Mouse (Mus musculus): ENCODE measurements around the gene Hspb6.
A peak's percentile ranks its signal among the peaks of the same experiment; 100 is the strongest.

Gene Hspb6

DNA sequence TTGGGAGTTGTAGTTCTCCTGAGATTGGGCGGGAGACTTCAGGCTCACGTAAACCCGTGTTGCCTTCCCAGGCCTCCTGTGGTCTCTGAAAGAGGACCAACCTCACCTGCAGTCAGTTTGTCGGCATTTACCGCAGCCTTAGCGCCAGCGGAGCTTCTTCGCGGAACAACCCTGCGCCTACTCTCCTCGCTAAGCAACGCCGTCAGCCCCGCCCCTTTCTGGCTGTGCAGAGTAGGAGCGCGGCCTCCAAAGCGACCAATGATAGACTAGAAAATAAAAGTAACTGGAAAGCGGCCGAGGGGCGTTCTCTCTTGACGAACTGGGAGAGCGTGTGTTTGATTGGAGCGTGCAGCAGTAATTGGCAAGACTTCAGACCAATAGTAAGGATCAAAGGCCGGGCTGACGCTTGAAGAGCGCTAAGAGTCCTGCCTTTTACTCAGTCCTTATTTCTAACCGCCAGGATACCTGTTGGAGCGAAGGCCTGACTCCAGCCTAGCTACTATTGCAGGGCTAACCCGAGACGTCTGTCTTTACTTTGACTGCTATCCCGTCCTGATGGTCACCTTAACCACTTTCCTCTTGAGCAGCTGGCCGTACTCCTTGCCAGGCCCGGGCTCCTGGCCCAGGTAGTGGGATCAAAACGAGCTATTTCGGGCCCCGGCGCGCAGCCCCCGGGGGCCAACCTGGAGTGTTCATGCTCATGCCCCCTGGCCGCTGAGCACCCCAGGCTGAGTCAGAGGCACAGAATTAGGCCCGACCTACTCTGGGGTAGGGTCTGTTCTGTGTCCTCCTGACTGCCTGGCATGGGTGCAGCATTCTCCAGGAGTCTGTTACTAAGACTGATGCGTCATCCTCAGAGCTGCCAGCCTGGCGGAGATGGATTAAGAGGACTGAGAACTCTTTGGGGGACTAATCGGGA is at the start of gene Hspb6, which contains the start of gene Proser3:
TSS of gene Hspb6 (plus strand) at position 77 of the 919 bp plus-strand sequence.
TSS of gene Proser3 (minus strand) at position 198 of the 919 bp plus-strand sequence.
- peak; percentile 96 for DNase-seq

DNA sequence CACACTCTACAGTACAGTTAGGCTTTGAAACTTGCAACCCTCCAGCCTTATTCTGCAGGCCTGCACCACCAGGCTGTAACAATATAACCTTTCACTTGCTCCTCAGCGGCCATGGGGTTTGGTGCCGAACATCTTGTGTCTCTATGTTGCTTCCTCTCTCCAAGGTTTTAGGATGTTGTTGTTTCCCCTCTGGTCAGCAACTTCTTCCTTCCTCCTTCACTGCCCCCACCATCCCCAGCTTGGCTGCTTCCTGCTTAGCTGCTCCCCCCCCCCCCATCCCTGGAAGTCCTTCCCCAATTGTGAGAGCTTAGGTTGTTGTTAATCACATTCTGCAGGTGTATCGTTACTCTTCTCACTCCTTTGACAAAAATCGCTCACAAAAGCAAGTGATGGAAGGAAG is 43.9 kb upstream of the Hspb6 start:
- no peak for DNase-seq

DNA sequence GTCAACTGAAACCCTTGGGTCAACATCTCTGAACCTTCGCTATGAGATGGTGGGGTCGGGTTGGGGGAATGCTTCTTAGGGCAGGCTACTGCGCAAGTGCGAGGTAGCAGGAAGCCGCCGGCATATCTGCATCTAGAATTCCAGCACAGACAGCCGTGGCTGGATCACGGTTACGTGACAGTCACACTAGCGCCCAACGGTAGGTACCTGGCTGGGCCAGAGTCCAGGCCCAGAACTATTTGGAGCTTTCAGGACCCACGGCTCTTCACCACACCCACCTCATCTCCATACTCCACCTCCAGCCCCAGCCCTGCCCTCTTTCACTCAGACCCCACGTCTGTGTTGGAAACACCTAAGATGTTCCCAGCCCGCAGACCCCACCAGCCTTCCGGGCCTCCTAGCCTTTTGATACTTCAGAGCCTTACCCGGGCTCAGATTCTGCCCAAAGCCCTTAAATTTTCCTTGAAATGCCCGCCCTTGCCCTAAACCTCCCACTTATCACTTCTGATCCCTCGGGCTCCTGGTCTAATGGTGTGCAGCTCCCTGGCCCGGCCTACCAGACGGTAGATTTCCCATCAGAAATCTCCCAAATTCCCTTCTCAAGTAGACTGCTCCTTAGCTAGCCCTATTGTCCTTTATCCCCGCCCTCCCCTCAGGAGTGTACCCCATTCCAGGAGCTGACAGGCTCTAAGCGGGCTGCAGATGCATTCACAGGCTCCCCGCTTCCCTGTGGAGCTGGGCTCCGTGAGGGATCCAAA is 36.8 kb upstream of the Hspb6 start:
- DNase-seq, result no peak

DNA sequence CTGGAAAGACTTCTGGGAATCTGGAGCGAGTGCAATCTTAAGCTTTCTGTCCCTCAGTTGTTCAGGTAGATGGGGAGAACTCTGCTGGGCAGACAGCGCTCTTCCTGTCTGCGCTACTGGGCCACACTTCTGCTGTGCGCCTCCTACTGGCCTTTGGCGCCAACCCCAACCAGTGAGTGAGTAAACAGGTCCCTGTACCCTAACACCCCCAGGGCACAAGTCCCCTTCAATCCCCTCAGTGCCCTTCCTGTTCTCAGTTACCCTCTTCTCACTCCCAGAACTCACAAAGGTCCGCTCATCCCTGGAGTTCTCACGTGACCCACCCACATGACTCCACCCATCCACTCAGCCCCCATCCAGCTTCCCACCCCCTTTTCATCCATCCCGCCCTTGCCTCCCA is 33.7 kb upstream of the Hspb6 start:
- DNase-seq, result no peak

DNA sequence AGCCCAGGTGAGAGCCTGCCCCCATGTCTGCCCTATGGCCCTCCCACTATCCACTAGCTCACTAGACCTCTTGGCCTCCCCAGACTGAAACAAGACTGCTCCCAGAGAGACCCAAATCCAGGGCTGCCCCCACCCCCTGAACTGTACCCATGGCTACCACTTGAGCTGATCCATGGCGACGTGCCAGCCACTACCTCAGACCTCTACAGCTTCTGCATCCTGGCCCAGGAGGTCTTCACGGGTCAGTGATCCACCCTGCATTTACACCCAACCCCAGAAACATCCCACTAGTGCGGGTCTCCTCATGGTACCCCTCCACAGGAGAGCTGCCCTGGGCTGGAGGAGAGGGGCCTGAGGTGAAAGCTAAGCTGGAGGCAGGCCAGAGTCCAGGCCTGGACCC is 31.6 kb upstream of the Hspb6 start:
- no peak for DNase-seq

DNA sequence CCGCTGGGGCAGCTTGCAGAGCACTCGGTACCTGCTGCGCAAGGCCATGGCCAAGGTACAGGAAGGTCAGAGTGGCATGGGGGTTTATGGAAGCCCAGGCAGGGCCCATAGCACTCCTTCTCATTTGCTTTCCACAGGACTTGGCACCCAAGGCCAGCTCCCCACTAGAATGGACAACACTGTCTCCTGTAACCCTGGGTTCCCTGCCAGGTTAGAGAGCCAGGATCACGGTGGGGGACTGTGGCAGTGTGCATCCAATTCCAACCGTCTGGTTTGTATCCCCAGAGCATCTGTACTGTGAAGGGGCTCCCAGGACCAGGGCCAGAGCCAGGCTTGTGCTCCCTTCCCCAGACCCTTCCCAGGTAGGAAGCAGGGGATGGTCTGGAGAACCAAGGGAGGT is 31.1 kb upstream of the Hspb6 start:
- DNase-seq, result no peak

DNA sequence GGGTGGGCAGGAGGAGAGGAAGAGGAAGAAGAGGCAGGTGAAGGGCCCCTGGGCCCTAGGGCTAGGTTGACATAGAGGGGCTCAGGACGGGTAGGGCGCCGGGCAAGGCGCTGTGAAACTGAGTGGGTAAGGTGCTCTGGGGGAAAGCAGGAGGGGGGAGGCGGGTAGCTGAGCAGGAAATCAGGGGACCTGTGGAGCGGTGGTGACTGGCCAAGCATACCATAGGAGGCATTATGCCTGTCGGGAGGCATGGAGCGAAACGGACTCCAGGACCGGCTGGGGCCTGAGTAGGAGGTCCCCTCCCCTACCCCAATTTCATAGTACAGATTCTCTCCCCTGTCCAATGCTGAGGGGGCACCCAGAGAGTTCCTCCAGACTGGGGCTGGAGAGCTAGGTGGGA is 29.1 kb upstream of the Hspb6 start:
- no peak for DNase-seq

DNA sequence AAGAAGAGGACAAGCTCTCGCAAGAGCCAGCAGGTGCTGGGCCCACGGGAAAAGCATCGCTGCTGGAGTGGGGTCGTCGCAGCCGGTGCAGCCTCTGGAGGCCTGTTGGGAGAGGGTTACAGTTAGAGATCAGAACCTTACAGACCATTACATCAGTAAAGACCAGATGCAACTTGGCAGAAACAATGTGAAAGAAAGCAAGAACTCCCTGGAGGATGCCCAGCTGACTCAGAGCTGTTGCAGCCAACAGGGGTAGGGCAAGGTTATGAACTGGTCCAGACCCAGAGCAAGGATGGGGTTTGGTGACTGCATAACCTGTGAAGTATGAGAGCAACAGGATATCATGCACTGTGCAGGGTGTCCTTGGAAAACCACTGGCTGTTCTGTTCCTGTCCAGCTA is 27.5 kb upstream of the Hspb6 start:
- DNase-seq, result no peak

DNA sequence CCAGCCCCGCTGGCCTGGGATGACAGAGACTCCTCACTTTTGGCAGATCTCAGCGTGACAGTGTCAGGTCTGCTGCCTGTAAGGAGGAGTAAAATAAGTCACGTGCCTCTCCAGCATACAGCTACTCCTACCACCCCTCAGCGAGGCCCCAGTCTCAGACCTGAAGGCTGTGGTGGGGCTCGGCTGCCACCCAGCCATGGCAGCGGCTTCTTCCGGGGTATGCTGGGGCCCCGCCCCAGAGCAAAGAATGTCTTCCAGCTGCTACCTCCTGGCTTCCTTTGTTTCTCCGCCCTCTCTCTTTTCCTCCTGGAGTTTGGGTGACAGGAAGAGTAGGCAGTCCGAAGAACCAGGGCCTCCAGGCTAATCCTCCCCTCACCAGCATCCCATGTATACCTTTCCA is 26.0 kb upstream of the Hspb6 start:
- no peak for DNase-seq

DNA sequence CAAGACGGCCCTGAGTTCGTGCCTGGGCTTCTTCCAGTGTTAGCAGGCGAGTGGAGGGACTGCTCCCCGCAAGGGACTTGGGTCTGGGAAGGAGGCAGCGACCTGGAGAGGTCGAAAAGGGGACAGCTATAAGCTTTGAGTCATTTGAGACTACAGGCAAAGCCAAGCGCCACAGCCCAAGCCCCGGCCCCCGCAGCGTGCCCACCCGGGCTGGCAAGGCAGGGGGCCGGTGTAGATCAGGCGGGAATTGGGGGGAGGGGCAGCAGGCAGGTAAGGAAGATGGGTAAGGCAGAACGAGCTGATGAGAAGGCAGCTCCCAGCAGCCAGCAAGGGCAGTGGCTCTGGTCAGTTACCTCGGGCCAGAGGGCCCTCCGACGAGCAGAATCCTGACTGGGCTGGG is 25.6 kb upstream of the Hspb6 start:
- DNase-seq, result no peak

DNA sequence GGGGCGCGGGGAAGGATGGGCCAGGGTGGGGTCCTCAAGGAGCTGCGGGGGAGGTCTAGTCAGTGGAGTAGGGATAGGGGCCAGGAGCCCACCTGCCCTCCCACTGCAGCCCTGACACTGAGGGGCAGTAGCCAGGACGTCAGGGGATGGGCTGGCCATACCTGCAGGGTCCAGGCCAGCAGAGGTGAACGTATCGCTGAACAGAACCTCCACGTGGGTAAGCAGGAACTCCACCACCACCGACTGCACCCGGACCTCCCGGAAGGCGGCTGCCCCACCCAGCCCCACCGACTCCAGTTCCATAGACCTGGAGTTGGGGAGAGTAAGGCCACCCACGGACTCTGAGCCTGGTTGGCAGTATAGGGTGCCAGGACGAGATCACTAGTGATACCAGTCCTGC is 25.0 kb upstream of the Hspb6 start:
- DNase-seq, result no peak

DNA sequence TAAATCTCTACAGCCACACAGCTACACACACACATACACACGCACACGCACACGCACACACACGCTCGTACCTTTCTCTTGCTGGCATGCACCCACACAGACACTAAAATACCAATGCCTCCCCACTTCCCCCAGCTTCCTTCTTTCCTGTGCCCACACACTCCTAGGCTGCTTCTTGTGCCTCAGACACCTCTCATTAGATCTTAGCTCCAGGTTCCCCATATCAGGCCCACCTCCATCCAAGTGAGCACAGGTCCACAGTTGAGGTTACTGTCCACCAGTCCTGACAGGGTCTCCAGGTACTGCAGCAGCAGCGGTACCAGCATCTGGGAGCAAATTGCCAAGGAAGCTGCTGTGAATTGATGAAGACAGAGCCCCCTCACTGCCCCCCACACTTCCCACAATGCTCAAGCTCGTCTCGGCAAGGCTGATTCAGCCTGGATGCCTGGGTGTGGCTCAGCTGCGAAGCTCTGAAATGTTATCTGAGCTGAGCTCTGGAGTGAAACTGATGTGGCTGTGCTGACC is 20.6 kb upstream of the Hspb6 start:
- DNase-seq, result no peak

DNA sequence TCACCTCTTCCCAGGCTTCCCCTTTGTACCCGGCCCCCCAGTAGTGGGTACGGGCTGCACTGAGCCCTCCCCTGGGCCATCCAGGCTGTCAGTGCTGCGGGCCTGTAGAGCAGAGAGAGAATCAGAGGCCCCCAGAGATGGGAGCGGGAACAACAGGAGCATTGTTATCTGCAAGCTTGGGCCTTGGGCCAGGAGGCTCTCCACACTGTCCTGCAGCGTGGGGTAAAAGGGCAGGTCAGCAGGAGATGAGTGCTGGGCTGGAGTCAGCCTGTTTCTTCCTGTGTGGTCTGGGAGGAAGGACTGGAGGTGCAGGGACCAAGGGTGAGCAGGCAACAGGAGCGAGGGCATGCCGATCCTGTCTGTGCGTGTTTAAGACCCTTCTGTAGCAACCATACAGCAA is 19.0 kb upstream of the Hspb6 start:
- DNase-seq, result no peak

DNA sequence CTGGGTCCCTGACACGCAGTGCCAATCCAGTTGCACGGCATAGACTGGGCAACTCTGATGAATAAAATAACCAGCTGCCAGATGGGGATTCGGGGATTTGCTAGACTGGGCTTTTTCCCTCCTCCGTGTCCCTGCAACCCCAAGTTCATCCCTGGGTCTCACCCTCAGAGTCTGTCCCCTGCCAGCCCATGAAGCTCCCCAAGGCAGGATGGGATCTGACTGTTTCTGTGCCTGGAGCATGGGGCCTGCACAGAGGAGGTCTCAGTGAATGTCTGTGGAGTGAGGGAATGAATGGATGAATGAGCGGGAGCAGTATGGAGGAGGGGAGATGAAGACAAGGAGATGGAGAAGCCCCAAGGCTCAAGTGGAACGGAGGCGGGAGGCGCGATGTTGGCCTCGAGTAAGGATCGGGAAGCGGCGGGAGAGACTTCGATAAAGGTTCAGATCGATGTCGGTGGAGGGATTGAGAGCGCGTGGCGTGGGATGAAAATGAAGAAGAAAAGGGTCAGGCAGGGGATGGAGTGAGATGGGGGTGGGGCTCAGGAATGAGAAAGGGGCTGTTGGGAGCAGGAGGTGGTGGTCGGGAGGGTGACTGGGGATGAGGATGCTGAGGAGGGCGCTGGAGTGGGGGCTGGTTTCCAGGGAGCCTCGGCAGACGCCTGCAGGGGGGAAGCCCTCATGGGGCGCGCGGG is 17.9 kb upstream of the Hspb6 start:
- DNase-seq, result no peak

DNA sequence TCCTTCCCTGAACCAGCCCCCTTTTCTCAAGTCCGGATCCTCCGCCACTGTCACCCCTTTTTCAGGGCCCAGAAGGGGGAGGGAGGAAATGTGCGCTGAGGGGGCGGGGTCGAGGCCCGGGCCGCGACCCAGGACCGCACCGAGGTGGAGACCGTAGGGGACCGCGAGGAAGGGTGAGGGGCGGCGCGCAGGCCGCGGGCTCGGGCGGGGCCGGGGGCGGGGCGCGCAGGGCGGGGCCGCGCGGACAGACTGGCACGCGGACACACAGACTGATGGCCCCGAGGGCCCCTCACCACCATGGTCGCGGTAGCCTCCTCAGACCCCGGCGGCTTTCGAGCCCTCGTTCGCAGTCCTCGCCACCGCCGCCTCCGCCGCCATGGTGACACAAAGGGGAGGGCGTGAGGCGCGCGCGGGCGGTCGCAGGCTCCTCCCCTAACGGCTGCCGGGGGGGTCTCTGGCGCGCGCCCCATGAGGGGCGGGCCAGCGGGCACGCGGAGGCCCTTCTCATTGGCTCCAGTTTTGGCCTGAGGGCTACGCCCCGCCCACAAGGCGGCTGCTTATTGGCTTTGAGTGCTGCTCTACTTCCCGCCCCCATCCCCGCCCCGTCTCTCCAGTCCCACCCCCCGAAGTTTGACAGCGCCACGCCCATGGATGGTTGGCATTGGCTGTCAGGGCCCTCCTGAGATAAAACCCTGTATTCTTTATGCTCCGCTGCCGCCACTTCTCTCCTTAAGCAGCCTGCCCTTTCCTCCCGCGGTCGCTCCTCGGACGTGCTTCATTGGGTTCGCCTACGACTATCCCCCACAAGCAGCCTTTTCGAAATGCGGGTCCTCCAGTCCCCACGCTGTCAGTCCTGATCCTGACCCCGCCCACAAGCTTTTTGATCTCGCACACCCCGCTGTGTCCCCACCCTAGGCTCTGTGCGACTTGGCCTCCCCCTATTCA is 17.1 kb upstream of the Hspb6 start, which contains the start of gene Arhgap33:
TSS of gene Arhgap33 (minus strand) at position 428 of the 945 bp plus-strand sequence.
- peak; percentile 97 for DNase-seq

DNA sequence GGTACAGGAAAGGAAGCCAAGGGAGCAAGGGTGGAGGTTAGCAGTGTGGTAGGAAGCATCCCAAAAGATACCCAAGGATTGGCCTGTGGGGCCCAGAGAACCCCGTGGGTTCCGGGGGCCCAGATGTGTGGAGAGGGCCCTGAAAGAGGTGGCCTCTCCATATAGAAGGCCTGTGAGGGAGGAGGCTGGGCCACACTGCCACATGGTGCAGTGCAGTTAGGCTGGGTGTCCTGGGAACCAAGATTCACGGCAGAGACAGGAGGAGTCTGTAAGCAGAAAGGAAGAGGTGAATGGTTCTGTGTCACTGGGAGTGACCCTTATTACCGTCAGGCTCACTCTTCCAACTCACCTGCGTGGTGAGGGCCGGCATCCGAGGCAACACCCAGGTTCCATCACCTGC is 11.4 kb upstream of the Hspb6 start:
- DNase-seq, result no peak

DNA sequence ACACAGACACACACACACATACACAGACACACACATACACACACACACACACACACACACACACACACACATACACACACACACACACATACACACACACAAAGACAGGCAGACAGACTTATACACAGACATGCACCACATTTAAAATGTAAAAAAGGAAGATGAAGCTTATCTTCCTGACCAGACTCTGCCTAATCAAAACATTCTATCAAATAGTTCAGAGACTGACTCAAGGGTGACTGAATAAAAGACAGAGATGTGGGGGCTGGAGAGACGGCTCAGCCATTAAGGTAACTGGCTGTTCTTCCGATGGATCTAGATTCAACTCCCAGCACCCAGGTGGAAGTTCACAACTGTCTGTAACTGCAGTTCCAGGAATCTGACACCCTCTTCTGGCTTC is 7.7 kb upstream of the Hspb6 start:
- DNase-seq, result no peak

DNA sequence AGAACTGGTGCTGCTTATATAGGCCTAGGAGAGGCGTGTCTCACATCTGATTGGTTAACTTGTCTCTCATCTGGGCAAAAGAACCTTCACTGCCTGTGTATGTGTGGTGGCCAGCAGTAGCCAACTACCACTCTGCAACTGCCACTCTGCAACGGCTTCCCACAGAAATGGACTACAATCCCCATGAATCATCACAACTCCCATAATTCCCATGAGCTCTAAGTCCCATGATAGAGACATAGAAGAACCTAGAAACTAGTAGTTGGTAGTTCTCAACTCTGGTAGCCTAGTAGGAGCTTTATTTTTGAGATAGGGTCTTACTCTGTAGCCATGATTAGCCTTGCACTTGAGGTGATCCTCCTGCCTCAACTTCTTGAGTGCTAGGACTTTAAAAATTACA is 2.1 kb upstream of the Hspb6 start:
- DNase-seq, result no peak

DNA sequence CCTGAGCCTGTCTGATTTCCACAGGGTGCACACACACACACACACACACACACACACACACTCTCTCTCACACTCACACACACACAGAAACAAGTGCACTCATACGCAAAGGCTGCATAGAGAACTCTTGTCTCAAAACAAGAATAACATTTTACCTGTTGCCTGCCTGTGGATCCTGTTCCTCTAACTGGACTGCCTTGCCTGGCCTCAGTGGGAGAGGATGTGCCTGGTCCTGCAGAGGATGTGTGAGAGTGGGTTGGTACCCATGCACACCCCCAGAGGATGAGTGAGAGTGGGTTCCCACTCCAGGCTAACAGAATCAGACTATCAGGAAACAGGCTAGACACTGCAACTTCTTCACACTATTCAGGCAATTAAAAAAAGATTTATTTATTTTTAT is 1.4 kb upstream of the Hspb6 start:
- no peak for DNase-seq

DNA sequence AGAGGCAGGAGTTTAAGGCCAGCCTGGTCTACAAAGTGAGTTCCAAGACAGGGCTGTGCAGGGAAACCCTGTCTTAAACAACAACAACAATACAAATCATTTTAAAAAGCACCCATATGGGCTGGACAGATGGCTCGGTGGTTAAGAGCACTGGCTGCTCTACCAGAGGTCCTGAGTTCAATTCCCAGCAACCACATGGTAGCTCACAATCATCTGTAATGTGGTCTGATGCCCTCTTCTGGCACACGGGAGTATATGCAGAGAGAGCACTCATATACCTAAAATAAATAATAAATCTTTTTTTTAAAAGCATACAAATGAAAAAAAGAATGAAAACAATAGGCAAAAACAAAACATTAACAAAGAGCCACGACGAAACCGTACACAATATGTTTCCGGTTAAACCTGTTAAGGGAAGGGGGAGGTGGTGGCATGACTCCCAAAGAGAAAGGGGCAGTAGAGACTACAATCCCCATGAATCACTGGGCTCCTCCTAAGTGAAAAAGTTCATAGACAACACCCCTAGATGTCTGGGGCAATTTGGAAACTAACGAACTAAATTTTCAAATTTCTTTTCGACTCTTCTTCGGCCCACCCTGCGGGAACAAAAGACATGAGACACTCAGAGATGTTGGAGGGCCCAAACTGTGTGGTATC is 405 bp upstream of the Hspb6 start:
- no peak for DNase-seq

DNA sequence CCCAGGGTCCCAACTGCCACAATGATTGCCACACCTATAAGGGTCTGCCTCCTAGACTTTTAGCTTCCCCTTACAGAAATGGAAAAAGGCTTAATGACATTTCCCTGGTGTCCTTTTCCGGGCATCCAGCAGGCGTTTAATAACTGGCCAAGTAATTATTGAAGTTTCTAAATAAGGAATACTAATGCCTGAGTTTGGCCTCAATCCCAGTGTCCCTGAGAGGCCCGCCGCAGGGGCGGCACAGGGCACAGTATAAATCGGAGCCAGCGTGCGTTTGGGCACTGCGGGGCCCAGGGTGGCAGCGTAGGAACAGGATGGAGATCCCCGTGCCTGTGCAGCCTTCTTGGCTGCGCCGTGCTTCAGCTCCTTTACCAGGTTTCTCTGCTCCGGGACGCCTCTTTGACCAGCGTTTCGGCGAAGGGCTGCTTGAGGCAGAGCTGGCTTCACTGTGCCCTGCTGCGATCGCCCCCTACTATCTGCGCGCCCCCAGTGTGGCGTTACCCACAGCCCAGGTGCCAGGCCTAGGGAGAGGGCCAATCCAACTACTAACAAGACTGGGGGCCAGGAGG is 1.1 kb downstream of the Hspb6 start:
- peak; percentile 40 for DNase-seq
